Mouse (Mus musculus) T-helper 1 cell (primary cell): ENCODE results near the gene Psmb6.
"Not testable (repeated sequence)": the region's sequence is repeated elsewhere in the genome, so short reads cannot be mapped to it uniquely, and the experiment has no call there.

Experiments
- in situ Hi-C: fragments of 300-600 bp; cut with MboI, MseI; formaldehyde crosslinking; loops from one replicate; pipeline ENCODE4 v1.15.1; 2025; ENCODE audit warnings: high pct_unique_total_duplicates

Gene Psmb6

DNA sequence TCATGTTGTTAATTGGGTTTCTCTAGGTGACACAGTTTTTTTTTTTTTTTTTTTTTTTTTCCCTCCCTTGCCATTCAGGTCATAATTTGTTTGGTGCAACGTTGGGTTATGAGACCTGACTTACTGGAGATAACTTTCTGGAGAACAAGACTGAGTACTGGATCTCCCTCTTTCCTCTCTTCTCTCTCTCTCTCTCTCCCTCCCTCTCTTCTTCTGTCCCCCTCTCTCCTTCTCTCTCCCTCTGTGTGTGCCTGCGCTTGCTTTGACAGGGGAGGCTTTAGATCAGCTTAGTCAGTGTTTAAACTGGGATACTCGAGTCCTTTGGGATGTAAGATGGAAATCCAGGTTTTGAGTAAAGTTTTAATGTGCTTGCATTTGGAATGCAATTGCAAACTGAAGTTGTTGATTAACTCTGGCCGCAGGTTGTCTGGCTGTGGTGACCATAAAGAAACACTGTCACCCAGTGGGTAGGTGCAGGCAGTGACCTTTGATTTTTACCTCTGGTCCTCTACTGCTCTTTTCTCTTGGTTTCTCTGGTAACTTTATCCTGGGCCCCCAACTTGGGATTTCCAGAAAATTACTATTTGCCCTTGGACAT lies 39.2 kb downstream of the Psmb6 start:
- in situ Hi-C loops: no loop called here

DNA sequence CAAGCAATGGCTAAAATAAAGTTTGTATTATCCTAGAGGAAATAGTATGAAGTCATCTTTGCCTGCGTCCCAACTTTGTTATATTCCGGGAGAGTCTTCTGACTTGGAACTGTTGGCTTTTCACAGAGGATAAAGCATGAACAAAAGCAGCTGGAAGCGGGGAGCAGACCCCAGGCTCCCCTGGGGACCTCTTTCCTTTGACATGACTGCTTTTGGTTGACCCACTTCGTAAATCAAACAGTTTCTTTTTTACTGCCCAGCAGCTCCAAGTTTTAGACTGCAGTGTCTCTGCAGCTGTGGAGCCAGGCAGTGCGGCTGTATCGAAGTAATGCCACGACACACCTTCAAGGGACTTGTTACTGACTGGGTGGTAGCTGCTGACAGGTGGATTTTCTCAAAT lies 41.4 kb downstream of the Psmb6 start:
- in situ Hi-C loops: no loop called here

DNA sequence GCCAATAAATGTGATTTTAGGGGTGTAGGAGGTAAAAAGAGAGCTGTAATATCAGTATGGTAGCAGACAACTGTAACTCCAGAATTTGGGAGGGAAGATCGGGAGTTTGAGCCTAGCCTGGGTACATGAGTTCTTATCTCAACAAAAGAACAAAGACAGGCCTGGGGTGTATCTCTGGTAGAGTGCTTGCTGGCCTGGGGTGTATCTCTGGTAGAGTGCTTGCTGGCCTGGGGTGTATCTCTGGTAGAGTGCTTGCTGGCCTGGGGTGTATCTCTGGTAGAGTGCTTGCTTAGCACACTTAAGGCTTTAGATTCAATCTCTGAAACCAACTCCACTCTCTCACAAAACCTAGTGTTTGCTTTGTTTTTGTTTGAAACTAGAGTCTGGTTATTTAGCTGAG lies 45.4 kb downstream of the Psmb6 start:
- in situ Hi-C loops: not testable (repeated sequence)

DNA sequence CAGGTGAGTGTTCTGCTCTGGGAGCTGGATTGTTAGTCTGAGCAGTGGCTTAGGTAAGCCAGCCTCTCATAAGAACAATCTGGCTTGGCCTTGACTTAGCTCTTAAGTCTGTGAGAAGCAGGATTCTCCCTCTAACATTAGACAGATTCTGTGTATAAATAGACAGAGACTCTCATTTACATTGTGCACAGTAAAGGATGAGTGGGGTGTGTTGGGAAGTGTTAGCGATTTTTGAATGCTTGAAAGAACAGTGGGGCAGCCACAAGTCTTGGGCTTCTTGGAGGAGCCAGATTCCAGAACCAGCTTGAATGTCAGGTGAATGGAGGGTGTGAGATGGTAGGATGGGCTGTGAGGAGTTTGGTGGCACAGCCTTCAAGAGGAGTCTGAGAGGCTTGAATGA lies 46.5 kb downstream of the Psmb6 start:
- in situ Hi-C loops: no loop called here

DNA sequence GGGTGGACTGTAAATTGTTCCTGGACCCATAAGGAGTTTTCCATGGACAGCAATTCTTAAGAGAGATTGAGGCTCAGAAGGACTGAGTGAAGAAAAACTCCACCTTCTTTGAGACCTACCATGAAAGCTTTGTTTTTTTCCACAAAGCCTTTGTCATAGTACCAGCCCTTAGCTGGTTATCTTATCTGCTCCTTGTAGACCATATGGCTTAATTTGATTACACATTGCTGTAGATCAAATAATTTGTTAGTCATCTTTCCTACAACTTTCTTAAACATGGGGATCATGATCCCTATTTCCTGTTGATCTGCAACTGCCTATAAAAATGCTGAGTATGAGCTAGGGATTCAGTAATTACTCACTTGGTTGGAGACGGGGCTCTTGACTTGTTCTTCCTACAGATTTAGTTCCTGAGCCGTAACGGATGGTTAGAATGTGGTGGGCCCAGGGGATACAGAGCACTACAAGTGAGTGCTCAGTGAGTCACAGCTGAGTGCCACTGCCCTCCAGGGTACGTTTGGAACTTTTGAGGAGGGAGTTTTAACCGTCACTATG lies 47.3 kb downstream of the Psmb6 start:
- in situ Hi-C loops: no loop called here

DNA sequence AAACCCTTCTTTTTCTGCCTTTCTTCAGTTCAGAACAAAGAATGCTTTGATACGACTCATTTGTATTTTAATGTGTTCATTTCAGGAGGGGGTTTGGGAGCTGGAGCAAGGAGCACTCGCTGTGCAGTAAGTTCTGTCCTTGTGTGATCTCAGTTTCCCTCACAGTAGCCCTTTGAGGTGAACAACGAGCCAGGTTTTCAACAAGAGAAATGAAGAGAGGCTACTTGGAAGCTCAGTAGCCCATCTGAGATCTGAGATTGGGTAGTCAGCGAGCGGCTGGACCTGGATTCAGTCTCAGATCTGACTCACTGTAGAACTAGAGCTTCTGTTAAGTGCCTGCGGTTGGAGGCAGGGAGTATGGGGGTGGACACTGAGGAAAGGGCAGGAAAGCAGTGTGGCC lies 48.7 kb downstream of the Psmb6 start:
- in situ Hi-C loops: no loop called here

DNA sequence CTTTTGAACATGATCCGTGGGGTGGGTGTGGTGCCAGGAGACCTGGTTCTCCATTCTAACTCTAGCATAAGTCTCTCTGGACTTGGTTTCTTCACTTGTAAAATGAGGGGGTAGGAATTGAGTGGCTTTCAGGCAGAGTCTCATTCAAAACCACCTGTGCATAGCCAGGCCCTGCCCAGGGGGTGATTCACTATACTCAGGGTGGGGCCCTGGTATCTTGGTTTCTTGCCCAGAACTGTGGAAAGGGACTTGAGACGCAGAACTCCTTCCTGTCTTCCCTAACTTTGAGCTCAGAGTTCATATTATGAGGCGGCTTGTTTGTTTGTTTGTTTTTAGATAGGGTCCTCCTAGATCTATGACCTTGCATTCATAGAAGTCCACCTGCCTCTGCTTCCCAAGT lies 52.0 kb downstream of the Psmb6 start:
- in situ Hi-C loops: no loop called here
